Mouse (Mus musculus) erythroblast, embryonic 14.5 days (primary cell): ENCODE results near the gene Pmf1. TPM values are rescaled to one million over a fixed set of nuclear protein-coding genes. Genes with fewer than 3 reads are reported as not detected.

Experiments
- H3K27me3 ChIP-seq: 2 replicates; pipeline ENCODE4 v1.6.1; 2012; ENCODE audit warnings: inconsistent platforms; ENCODE audit not compliant: control insufficient read depth
- H3K36me3 ChIP-seq: 2 replicates; pipeline ENCODE4 v1.6.1; 2012; ENCODE audit warnings: mild to moderate bottlenecking, inconsistent platforms; ENCODE audit not compliant: control insufficient read depth
- H3K4me1 ChIP-seq: 2 replicates; pipeline ENCODE4 v1.6.1; 2012; ENCODE audit warnings: inconsistent platforms; ENCODE audit not compliant: control insufficient read depth
- H3K4me3 ChIP-seq: replicated peaks from 2 replicates; pipeline ENCODE3; 2012; ENCODE audit warnings: moderate library complexity, mild to moderate bottlenecking, inconsistent platforms
- H3K9me3 ChIP-seq: 2 replicates; pipeline ENCODE4 v1.6.1; 2012; ENCODE audit warnings: low read length, inconsistent platforms, mixed read lengths; ENCODE audit not compliant: control insufficient read depth
- GATA1 ChIP-seq: IDR thresholded peaks from 2 replicates; pipeline ENCODE4 v1.6.1; 2012; ENCODE audit warnings: low read length, inconsistent platforms, mixed read lengths
- TAL1 ChIP-seq: IDR thresholded peaks from 3 replicates; pipeline ENCODE4 v1.6.1; 2012; ENCODE audit warnings: low read length, inconsistent platforms, mixed read lengths
- polyA plus RNA-seq: library from polyadenylated mRNA; stranded (reverse); fragments of >175 nt; gene quantifications from 2 replicates; pipeline ENCODE4 v1.2.3, GENCODE M21; 2012

Pmf1 gene
- polyA plus RNA-seq, 1 experiment = 40.0 TPM

GRCm38 (mm10) chr3:88425330-88425689 lies 15.2 kb upstream of the Pmf1 start:
- peaks cover 29% of the 10 kb centered on the region for H3K36me3 ChIP-seq
- H3K4me1 ChIP-seq = peaks cover 62% of the 10 kb centered on the region
- peak overlapping the region; percentile 99 for H3K4me3 ChIP-seq
- peaks cover 2% of the 10 kb centered on the region; the same call in 1 of the 2 replicates for H3K9me3 ChIP-seq
- no peaks in the 10 kb centered on the region for H3K27me3 ChIP-seq
- TF ChIP-seq GATA1 (no peak), TAL1 (no peak)

GRCm38 (mm10) chr3:88424605-88425329 lies 14.6 kb upstream of the Pmf1 start, which contains the start of gene Slc25a44:
TSS of gene Slc25a44 (minus strand) at chr3:88425139.
- H3K36me3 ChIP-seq = peaks cover 34% of the 10 kb centered on the region
- H3K4me1 ChIP-seq = peaks cover 66% of the 10 kb centered on the region
- TF ChIP-seq GATA1 = no peak
- no peak for TF ChIP-seq TAL1
- no peaks in the 10 kb centered on the region for H3K27me3 ChIP-seq
- peak within 1 kb of the TSS; percentile 99 for H3K4me3 ChIP-seq
- H3K9me3 ChIP-seq = peaks cover 2% of the 10 kb centered on the region; the same call in 1 of the 2 replicates

DNA sequence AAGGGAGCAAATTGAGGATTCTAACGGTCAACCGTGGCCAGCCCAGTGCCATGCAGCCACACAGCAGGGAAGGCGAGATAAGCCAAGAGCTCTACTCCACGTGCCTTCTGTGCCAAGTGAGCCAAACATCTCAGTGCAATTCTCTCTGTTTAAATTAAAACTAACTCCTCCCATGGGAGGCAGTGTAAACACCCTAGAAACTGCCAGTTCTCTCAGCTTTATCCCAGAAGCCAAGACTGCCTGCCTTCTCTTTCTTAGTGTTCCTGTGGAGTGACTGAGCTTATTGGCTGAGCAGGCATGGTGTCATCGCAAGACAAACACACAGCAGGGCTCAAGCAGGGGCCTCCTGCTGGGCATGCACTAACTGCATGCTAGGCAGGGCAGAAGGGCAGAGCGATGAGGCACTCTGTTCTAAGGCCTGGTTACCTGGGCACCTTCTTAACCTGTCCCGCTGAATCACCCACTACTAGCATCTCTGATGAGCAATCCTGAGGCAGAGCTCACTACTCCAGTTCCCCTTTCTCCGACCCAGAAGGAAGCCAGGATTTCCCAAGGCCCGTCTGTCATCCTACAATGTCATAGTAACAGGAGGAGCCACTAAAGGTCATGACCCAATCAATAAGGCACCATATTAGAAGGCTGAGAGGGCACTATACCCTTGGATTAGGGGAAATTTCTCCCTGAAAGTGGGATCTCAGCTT lies 12.0 kb upstream of the Pmf1 start:
- TF ChIP-seq GATA1 = no peak
- TF ChIP-seq TAL1 = no peak
- Histone ChIP-seq H3K27me3 (no peaks in the 10 kb centered on the region), H3K4me3 (peak overlapping the region; percentile 31), H3K9me3 (peaks cover 2% of the 10 kb centered on the region; the same call in 1 of the 2 replicates), H3K4me1 (peaks cover 84% of the 10 kb centered on the region), H3K36me3 (peaks cover 60% of the 10 kb centered on the region)

DNA sequence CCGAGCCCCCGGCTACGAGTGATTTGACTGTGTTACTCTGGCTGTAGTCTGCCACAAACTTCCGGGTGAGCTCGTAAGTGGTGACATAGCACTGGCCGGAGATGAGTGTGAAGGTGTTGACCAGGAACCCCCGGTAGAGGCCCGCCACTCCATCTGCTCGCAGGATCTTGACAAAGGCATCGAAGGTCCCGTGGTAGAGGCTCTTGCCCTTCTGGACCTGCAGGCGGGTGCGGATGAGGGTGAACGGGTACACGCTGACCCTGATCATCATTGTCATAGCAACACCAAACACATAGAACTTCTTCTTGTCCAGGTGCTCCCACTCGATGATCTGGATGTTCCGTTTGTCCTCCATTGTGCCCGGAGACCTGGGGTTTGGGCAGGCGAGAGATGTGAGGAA lies 10.6 kb upstream of the Pmf1 start:
- Histone ChIP-seq H3K4me1 (peaks cover 91% of the 10 kb centered on the region), H3K4me3 (no peak overlapping the region), H3K9me3 (peaks cover 2% of the 10 kb centered on the region; the same call in 1 of the 2 replicates), H3K27me3 (no peaks in the 10 kb centered on the region), H3K36me3 (peaks cover 74% of the 10 kb centered on the region)
- TF ChIP-seq GATA1 (no peak), TAL1 (no peak)

GRCm38 (mm10) chr3:88418016-88418415 lies 7.9 kb upstream of the Pmf1 start:
- Histone ChIP-seq H3K4me1 (peaks cover 93% of the 10 kb centered on the region), H3K9me3 (peaks cover 2% of the 10 kb centered on the region; the same call in 1 of the 2 replicates), H3K4me3 (no peak overlapping the region), H3K36me3 (peaks cover 98% of the 10 kb centered on the region), H3K27me3 (no peaks in the 10 kb centered on the region)
- TF ChIP-seq GATA1 (no peak), TAL1 (no peak)

DNA sequence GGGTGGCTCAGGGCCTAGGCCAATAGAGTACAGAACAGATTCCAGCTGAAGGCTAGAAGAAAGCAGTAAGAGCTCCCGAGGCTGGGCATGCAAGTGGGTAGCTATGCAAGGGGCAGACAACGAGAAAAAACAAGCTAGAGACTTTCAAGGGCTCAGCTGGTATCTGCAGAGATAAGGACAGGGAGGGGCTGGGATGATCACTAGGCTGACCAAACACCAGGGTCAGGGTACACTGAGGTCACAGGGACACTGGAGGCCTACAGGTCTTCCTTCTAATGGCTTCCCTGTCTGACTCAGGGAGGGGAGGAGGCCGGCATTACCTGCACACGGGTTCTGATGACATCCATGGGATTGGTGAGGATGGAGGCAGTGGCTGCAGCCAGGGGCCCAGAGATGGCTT lies 5.5 kb upstream of the Pmf1 start:
- Histone ChIP-seq H3K4me1 (peaks cover 93% of the 10 kb centered on the region), H3K4me3 (peak overlapping the region; percentile 4), H3K36me3 (peaks cover 100% of the 10 kb centered on the region), H3K27me3 (no peaks in the 10 kb centered on the region), H3K9me3 (no peaks in the 10 kb centered on the region)
- TF ChIP-seq GATA1 (no peak), TAL1 (no peak)

DNA sequence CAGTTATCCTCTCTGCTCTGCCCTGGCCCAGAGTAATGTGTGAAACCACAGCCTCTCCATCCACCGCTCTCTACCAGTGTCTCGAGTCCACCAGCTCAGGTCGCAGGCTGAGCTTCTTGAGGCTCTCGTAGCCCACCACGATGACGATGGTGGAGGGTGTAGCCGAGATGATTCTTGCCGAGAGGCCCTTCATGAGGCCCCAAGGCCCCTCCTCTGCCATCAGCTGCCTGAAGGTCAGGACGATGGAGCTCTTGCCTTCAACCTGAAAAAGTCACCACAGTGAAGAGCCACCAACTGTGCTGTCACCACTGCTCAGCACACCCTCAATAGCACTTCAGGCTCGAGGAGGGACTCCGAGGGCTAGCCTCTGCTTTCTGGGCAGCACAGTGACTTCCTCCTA lies 2.5 kb upstream of the Pmf1 start:
- H3K36me3 ChIP-seq = peaks cover 83% of the 10 kb centered on the region

GRCm38 (mm10) chr3:88411681-88412080 lies 1.6 kb upstream of the Pmf1 start:
- peaks cover 82% of the 10 kb centered on the region for H3K36me3 ChIP-seq
- no peaks in the 10 kb centered on the region for H3K9me3 ChIP-seq
- TF ChIP-seq TAL1 (peak; percentile 79), GATA1 (peak; percentile 77)
- peaks cover 92% of the 10 kb centered on the region for H3K4me1 ChIP-seq
- H3K4me3 ChIP-seq = peak overlapping the region; percentile 78
- H3K27me3 ChIP-seq = no peaks in the 10 kb centered on the region

More for the DNA sequence above, 2.5 kb upstream of the Pmf1 start:
- Histone ChIP-seq H3K9me3 (no peaks in the 10 kb centered on the region), H3K27me3 (no peaks in the 10 kb centered on the region), H3K4me1 (peaks cover 91% of the 10 kb centered on the region), H3K4me3 (no peak overlapping the region)
- no peak for TF ChIP-seq TAL1
- TF ChIP-seq GATA1 = no peak

- TF ChIP-seq TAL1 (no peak), GATA1 (no peak)
- Histone ChIP-seq H3K9me3 (no peaks in the 10 kb centered on the region), H3K4me1 (peaks cover 87% of the 10 kb centered on the region), H3K27me3 (no peaks in the 10 kb centered on the region), H3K4me3 (peak overlapping the region; percentile 78), H3K36me3 (peaks cover 80% of the 10 kb centered on the region)
Measured at GRCm38 (mm10) chr3:88410645-88411031, 507 bp upstream of the Pmf1 start.
